Mouse (Mus musculus) hindbrain, embryonic 16.5 days (tissue): ENCODE data around the gene Dnph1. TPM values are rescaled to one million over a fixed set of nuclear protein-coding genes. Genes with fewer than 3 reads are reported as not detected.
A peak's percentile ranks its signal among the peaks of the same experiment; 100 is the strongest.

Experiments used
- ATAC-seq: fragments of 200-750 bp; cut with Nextera tagmentation; 2 replicates; pipeline ENCODE4 v1.8.0; 2017; ENCODE audit warnings: moderate TSS enrichment, moderate library complexity
- H3K27ac ChIP-seq: fragments of 300-500 bp; sonication (generic); 2 replicates; pipeline ENCODE4 v1.5.1; 2014; ENCODE audit warnings: low read depth, mild to moderate bottlenecking, control low read depth, low read length, moderate library complexity
- H3K27me3 ChIP-seq: fragments of 300-500 bp; sonication (generic); replicated peaks from 2 replicates; pipeline ENCODE4 v1.6.1; 2014; ENCODE audit warnings: low read length; ENCODE audit not compliant: control insufficient read depth, insufficient read depth
- H3K36me3 ChIP-seq: fragments of 300-500 bp; sonication (generic); 2 replicates; pipeline ENCODE4 v1.6.1; 2014; ENCODE audit warnings: mild to moderate bottlenecking, low read length, moderate library complexity, mixed read lengths; ENCODE audit not compliant: control insufficient read depth, insufficient read depth
- H3K4me1 ChIP-seq: fragments of 300-500 bp; sonication (generic); 2 replicates; pipeline ENCODE4 v1.6.1; 2014; ENCODE audit warnings: low read depth, low read length; ENCODE audit not compliant: control insufficient read depth, insufficient read depth
- H3K4me2 ChIP-seq: fragments of 300-500 bp; sonication (generic); 2 replicates; pipeline ENCODE4 v1.6.1; 2014; ENCODE audit warnings: mild to moderate bottlenecking, low read length, control low read depth, moderate library complexity
- H3K4me3 ChIP-seq: fragments of 300-500 bp; sonication (generic); 2 replicates; pipeline ENCODE4 v1.5.1; 2014; ENCODE audit warnings: mild to moderate bottlenecking, low read length, control low read depth, moderate library complexity
- H3K9ac ChIP-seq: fragments of 300-500 bp; sonication (generic); 2 replicates; pipeline ENCODE4 v1.6.1; 2014; ENCODE audit warnings: low read depth, mild to moderate bottlenecking, control low read depth, low read length, moderate library complexity
- H3K9me3 ChIP-seq: fragments of 300-500 bp; sonication (generic); 2 replicates; pipeline ENCODE4 v1.6.1; 2014; ENCODE audit warnings: mild to moderate bottlenecking, low read length, moderate library complexity; ENCODE audit not compliant: control insufficient read depth
- WGBS: fragments of 180-500 bp; shearing (Covaris S2); extraction: QIAGEN DNeasy Blood & Tissue Kit; methylation state at CpG from one replicate; pipeline ENCODE4 v1.1.7; 2014; 5-methylcytosine and 5-hydroxymethylcytosine counted together
- polyA plus RNA-seq: library from polyadenylated mRNA; unstranded; fragments of >200 nt; fragmentation: Nextera tagmentation; extraction: Ambion mirVana; gene quantifications from 2 replicates; pipeline ENCODE4 v1.2.1, GENCODE M21; 2015

The Dnph1 gene
- polyA plus RNA-seq, 1 experiment from 2014 or later: 19.0 TPM

- Histone ChIP-seq H3K4me3 (peak overlapping the region; percentile 8; the same call in 1 of the 2 replicates), H3K4me1 (peaks cover 2% of the 10 kb centered on the region; the same call in 1 of the 2 replicates), H3K27ac (no peak overlapping the region), H3K27me3 (0 out of 2 replicates have a peak, but pooled peaks cover 2% of the 10 kb centered on the region), H3K4me2 (peak overlapping the region; percentile 32), H3K36me3 (peaks cover 10% of the 10 kb centered on the region; the same call in 1 of the 2 replicates), H3K9ac (no peak overlapping the region), H3K9me3 (no peaks in the 10 kb centered on the region)
- WGBS: 4% methylated on average over 31 of the region's 32 CpGs
- ATAC-seq: no peak
Observed at GRCm38 (mm10) chr17:46460673-46461072, 35.8 kb upstream of the Dnph1 start.

GRCm38 (mm10) chr17:46461347-46461746, 35.2 kb upstream of the Dnph1 start:
- WGBS: 20% methylated on average over 8 of the region's 8 CpGs
- H3K27me3 ChIP-seq: 0 out of 2 replicates have a peak, but pooled peaks cover 2% of the 10 kb centered on the region

GRCm38 (mm10) chr17:46462226-46462625, 34.3 kb upstream of the Dnph1 start:
- Histone ChIP-seq H3K27ac (no peak overlapping the region), H3K9me3 (no peaks in the 10 kb centered on the region), H3K4me1 (no peaks in the 10 kb centered on the region), H3K4me2 (no peak overlapping the region), H3K9ac (no peak overlapping the region), H3K27me3 (no peaks in the 10 kb centered on the region), H3K36me3 (peaks cover 21% of the 10 kb centered on the region; the same call in 1 of the 2 replicates), H3K4me3 (no peak overlapping the region)
- ATAC-seq: no peak
- 84% methylated on average over 5 of the region's 5 CpGs for WGBS

More at GRCm38 (mm10) chr17:46461347-46461746, 35.2 kb upstream of the Dnph1 start:
- Histone ChIP-seq H3K36me3 (peaks cover 13% of the 10 kb centered on the region; the same call in 1 of the 2 replicates), H3K4me2 (peak overlapping the region; percentile 32), H3K27ac (no peak overlapping the region), H3K4me1 (no peaks in the 10 kb centered on the region), H3K9me3 (no peaks in the 10 kb centered on the region), H3K9ac (0 out of 2 replicates have a peak overlapping the region, but pooled peaks have one; percentile 14), H3K4me3 (0 out of 2 replicates have a peak overlapping the region, but pooled peaks have one; percentile 8)
- no peak for ATAC-seq

GRCm38 (mm10) chr17:46467830-46468229, 28.7 kb upstream of the Dnph1 start:
- Histone ChIP-seq H3K4me3 (no peak overlapping the region), H3K27me3 (no peaks in the 10 kb centered on the region), H3K36me3 (peaks cover 50% of the 10 kb centered on the region), H3K4me1 (no peaks in the 10 kb centered on the region), H3K9ac (no peak overlapping the region), H3K4me2 (no peak overlapping the region), H3K9me3 (no peaks in the 10 kb centered on the region), H3K27ac (no peak overlapping the region)
- no peak for ATAC-seq
- WGBS: 59% methylated on average over 9 of the region's 9 CpGs

GRCm38 (mm10) chr17:46476601-46477000, 19.9 kb upstream of the Dnph1 start:
- 88% methylated on average over 8 of the region's 8 CpGs for WGBS
- ATAC-seq: no peak
- H3K4me1 ChIP-seq: no peaks in the 10 kb centered on the region

GRCm38 (mm10) chr17:46477286-46477685, 19.2 kb upstream of the Dnph1 start:
- ATAC-seq: no peak
- no peak overlapping the region for H3K4me2 ChIP-seq
- H3K9me3 ChIP-seq: no peaks in the 10 kb centered on the region
- WGBS: 74% methylated on average over 15 of the region's 15 CpGs
- H3K36me3 ChIP-seq: peaks cover 39% of the 10 kb centered on the region
- H3K4me3 ChIP-seq: no peak overlapping the region
- no peaks in the 10 kb centered on the region for H3K27me3 ChIP-seq
- no peak overlapping the region for H3K27ac ChIP-seq
- no peak overlapping the region for H3K9ac ChIP-seq
- H3K4me1 ChIP-seq: no peaks in the 10 kb centered on the region

More at GRCm38 (mm10) chr17:46476601-46477000, 19.9 kb upstream of the Dnph1 start:
- Histone ChIP-seq H3K36me3 (peaks cover 39% of the 10 kb centered on the region), H3K27me3 (no peaks in the 10 kb centered on the region), H3K27ac (no peak overlapping the region), H3K4me3 (no peak overlapping the region), H3K9me3 (no peaks in the 10 kb centered on the region), H3K9ac (no peak overlapping the region), H3K4me2 (no peak overlapping the region)

- Histone ChIP-seq H3K27me3 (no peaks in the 10 kb centered on the region), H3K27ac (no peak overlapping the region; the same call in 1 of the 2 replicates), H3K36me3 (peaks cover 13% of the 10 kb centered on the region), H3K4me3 (peak overlapping the region; percentile 45), H3K4me2 (peak overlapping the region; percentile 60), H3K4me1 (peaks cover 40% of the 10 kb centered on the region), H3K9ac (peak overlapping the region; percentile 53), H3K9me3 (no peaks in the 10 kb centered on the region)
- 2% methylated on average over 16 of the region's 16 CpGs for WGBS
- peak; percentile 49 for ATAC-seq
Observed at GRCm38 (mm10) chr17:46483561-46484001, 12.9 kb upstream of the Dnph1 start.

GRCm38 (mm10) chr17:46484021-46484431, 12.5 kb upstream of the Dnph1 start:
- H3K4me2 ChIP-seq: peak overlapping the region; percentile 60
- no peaks in the 10 kb centered on the region for H3K27me3 ChIP-seq
- H3K9me3 ChIP-seq: no peaks in the 10 kb centered on the region
- peaks cover 9% of the 10 kb centered on the region for H3K36me3 ChIP-seq
- H3K27ac ChIP-seq: peak overlapping the region; percentile 35; the same call in 1 of the 2 replicates
- H3K9ac ChIP-seq: peak overlapping the region; percentile 53
- H3K4me3 ChIP-seq: peak overlapping the region; percentile 45
- WGBS: 3% methylated on average over 13 of the region's 13 CpGs
- ATAC-seq: no peak
- peaks cover 40% of the 10 kb centered on the region for H3K4me1 ChIP-seq

- WGBS: 11% methylated on average over 6 of the region's 6 CpGs
- H3K27ac ChIP-seq: no peak overlapping the region; the same call in 1 of the 2 replicates
- no peaks in the 10 kb centered on the region for H3K27me3 ChIP-seq
- peaks cover 40% of the 10 kb centered on the region for H3K4me1 ChIP-seq
- peak overlapping the region; percentile 45 for H3K4me3 ChIP-seq
- H3K36me3 ChIP-seq: peaks cover 7% of the 10 kb centered on the region
- peak overlapping the region; percentile 53 for H3K9ac ChIP-seq
- no peak for ATAC-seq
- no peaks in the 10 kb centered on the region for H3K9me3 ChIP-seq
- H3K4me2 ChIP-seq: peak overlapping the region; percentile 60
Observed at GRCm38 (mm10) chr17:46484461-46484875, 12.0 kb upstream of the Dnph1 start.
